Mouse (Mus musculus) olfactory bulb, adult 2 months (tissue): ENCODE results near the gene Utp14a.

Experiments
- CTCF ChIP-seq: fragments of 200-500 bp; IDR thresholded peaks from 2 replicates; pipeline ENCODE4 v1.5.1; 2012; ENCODE audit warnings: low read depth, mild to moderate bottlenecking, low read length, moderate library complexity; ENCODE audit not compliant: insufficient read depth
- POLR2A ChIP-seq: fragments of 200-500 bp; IDR thresholded peaks from 2 replicates; pipeline ENCODE4 v1.6.1; 2012; ENCODE audit warnings: mild to moderate bottlenecking, low read depth, low read length, moderate library complexity; ENCODE audit not compliant: insufficient read depth

DNA sequence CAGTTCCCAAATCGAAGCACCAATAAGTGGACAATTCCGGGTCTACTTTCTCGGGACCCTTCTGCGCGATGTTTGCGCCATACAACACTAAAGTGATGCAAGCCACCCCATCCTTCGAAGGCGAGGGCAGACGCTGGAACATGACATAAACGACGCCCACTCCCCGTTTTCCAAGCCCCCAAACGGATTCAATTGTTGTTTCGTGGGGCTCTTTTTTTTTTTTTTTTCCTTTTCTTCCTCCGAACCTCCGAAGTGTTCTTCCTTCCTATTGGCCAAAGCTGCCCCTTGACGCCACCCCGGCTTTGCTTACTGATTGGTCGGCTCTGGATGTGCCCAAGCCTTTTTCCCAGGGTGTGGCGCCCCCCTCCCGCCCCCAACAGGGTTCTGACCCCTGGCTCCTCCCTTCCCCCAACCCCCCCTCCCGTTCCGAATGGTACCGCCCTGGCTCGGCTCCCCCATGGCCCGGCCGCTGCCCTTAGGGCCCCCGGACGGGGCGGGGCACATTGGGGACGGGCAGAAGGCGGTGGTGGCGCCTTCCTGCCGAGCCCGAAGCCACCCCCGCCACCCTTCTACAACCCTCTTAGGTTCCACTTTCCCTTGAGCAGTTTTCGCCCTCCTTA is 27.8 kb downstream of the Utp14a start:
- TF ChIP-seq CTCF (no peak), POLR2A (no peak; the same call in 1 of the 2 replicates)
